Mouse (Mus musculus) gastrocnemius, adult 18-20 months (tissue): ENCODE data around the gene Sparc. TPM values are rescaled to one million over a fixed set of nuclear protein-coding genes. Genes with fewer than 3 reads are reported as not detected.

Experiments used
- DNase-seq: peaks from one replicate; pipeline ENCODE4 v3.0.0; 2021; ENCODE audit warnings: low spot score
- total RNA-seq, 2 experiments: library from RNA; stranded (reverse); gene quantifications; 2 replicates each; pipeline ENCODE4 v1.2.3; 2021

The Sparc gene
- total RNA-seq, 2 experiments from 2014 or later, result 141 to 200 TPM

DNA sequence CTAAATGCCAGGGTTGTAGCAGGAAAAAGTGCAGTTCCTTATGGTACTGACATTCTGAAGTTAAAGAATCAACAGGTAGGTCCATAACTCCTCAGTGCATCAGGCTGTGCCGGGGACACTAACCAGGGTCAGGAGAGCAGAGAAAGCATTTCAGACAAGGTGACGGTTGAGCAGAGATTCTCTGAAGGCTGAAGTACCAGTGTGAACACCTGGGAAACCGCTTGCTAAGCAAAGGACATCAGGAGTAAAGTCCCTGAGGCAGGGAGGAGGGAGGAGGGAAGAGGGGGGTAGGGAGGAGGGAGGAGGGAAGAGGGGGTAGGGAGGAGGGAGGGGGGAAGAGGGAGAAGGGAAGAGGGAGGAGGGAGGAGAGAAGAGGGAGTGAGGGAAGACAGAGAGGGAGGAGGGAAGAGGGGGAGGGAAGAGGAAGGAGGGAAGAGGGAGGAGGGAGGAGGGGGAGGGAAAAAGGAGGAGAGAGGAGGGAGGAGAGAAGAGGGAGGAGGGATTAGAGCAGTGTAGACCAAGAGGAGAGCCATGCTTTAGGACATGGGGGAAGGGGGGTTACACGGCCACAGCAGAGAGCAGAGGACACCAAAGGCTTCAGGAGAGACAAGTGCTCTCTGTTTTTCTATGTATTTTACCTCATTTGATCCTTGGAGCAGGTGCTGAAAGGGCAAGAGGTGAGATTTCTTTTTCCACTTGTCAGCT, 54.4 kb downstream of the Sparc start:
- DNase-seq, result no peak

GRCm38 (mm10) chr11:55367783-55368182, 55.2 kb downstream of the Sparc start:
- DNase-seq, result peak; percentile 24

GRCm38 (mm10) chr11:55365840-55366239, 57.1 kb downstream of the Sparc start:
- DNase-seq, result no peak

DNA sequence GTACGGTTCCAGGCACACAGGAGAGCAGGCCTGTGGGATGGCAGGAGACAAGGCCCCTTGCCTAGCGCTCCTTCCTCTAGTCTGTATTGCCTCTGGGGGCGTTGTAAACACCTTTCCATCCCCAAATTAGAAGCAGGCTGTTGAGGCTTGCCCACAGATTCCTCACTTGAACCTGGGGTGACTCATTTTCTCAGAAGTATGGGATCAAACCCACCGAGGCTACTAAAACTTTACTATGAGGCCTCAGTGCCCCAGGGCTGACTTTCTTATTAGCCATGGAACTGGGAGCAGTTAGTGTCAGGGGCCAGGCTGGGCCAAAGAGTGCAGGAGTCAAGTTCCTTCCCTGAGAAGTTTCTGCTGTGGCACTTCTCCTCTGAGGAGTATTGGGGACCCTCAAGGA, 57.7 kb downstream of the Sparc start:
- no peak for DNase-seq

- DNase-seq, result no peak
These were observed 58.3 kb downstream of the Sparc start for GRCm38 (mm10) chr11:55364662-55365061.

DNA sequence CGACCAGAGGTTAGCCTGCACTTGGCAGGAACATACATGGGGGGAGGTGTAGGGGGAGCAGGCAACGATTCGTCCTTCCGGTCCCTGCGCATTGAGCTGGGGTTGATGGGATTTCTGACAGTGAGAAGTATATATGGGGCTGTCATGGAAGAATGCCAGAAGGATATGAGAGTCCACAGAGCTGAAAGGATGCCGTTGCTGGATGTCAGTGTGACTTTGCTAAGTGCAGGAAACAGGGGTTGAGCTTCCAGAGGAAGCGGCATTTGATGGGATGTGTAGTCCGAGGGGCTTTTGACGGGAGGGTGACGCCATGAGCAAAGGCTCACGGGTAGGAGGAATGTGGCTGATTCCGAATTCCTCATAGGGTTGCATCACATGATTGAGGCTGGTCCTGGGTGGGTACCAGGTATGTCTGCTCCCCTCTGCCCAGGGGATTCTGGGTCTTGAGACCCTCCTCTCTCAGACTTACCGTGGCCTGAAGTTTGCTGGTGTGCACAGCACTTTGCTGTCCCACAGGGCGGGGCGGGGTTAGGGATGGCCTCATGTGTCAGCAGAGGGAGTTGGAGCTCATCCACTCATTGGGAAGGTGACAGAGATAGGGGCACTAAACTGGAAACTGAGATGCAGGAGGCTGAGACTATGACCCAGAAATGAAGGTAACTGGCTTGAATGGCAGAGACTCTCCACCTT, 64.7 kb downstream of the Sparc start:
- DNase-seq, result no peak

GRCm38 (mm10) chr11:55356846-55357245, 66.1 kb downstream of the Sparc start:
- DNase-seq, result no peak

Other genes starting within 250 kb of the Sparc start
- 1 to 10 TPM in 1 of 2 experiments, under 1 TPM in 1; 0.66 to 1.4 TPM for gene Slc36a2, start 238.1 kb downstream of the Sparc start, total RNA-seq
- gene Slc36a1, start 218.8 kb downstream of the Sparc start, total RNA-seq, result 1 to 10 TPM; 5.3 to 6.4 TPM
- gene Fat2, start 86.6 kb downstream of the Sparc start, total RNA-seq, result under 1 TPM; 0.02 to 0.05 TPM
- gene Atox1, start 38.1 kb upstream of the Sparc start, total RNA-seq, result 10 to 100 TPM; 38.2 to 40.3 TPM
- 10 to 100 TPM; 50.7 to 55.5 TPM for gene G3bp1, start 46.5 kb upstream of the Sparc start, total RNA-seq
- gene Glra1, start 185.0 kb upstream of the Sparc start, total RNA-seq, result not detected